Mouse (Mus musculus) midbrain, embryonic 13.5 days (tissue): ENCODE data around the gene Prkag3. TPM values are rescaled to one million over a fixed set of nuclear protein-coding genes. Genes with fewer than 3 reads are reported as not detected.

Experiments used
- ATAC-seq: fragments of 200-750 bp; cut with Nextera tagmentation; 2 replicates; pipeline ENCODE4 v1.8.0; 2017; ENCODE audit warnings: mild to moderate bottlenecking, moderate TSS enrichment, moderate library complexity
- H3K27ac ChIP-seq: fragments of 300-500 bp; sonication (generic); 2 replicates; pipeline ENCODE4 v1.5.1; 2015; ENCODE audit warnings: inconsistent platforms, mild to moderate bottlenecking, moderate library complexity
- H3K27me3 ChIP-seq: fragments of 300-500 bp; sonication (generic); 2 replicates; pipeline ENCODE4 v1.6.1; 2015; ENCODE audit warnings: mild to moderate bottlenecking, inconsistent platforms
- H3K36me3 ChIP-seq: fragments of 300-500 bp; sonication (generic); 2 replicates; pipeline ENCODE4 v1.6.1; 2015; ENCODE audit warnings: mild to moderate bottlenecking, inconsistent platforms
- H3K4me1 ChIP-seq: fragments of 300-500 bp; sonication (generic); replicated peaks from 2 replicates; pipeline ENCODE4 v1.6.1; 2015; ENCODE audit warnings: inconsistent platforms
- H3K4me2 ChIP-seq: fragments of 300-500 bp; sonication (generic); replicated peaks from 2 replicates; pipeline ENCODE4 v1.6.1; 2015; ENCODE audit warnings: moderate library complexity, mild to moderate bottlenecking, inconsistent platforms
- H3K4me3 ChIP-seq: fragments of 300-500 bp; sonication (generic); replicated peaks from 2 replicates; pipeline ENCODE4 v1.5.1; 2015; ENCODE audit warnings: mild to moderate bottlenecking, inconsistent platforms
- H3K9ac ChIP-seq: fragments of 300-500 bp; sonication (generic); replicated peaks from 2 replicates; pipeline ENCODE4 v1.6.1; 2015; ENCODE audit warnings: mild to moderate bottlenecking, inconsistent platforms
- H3K9me3 ChIP-seq: fragments of 300-500 bp; sonication (generic); 2 replicates; pipeline ENCODE4 v1.6.1; 2016; ENCODE audit warnings: mild to moderate bottlenecking, inconsistent platforms
- WGBS: fragments of 180-500 bp; shearing (Covaris S2); methylation state at CpG from one replicate; pipeline ENCODE4 v1.1.7; 2015; 5-methylcytosine and 5-hydroxymethylcytosine counted together
- polyA plus RNA-seq: library from polyadenylated mRNA; unstranded; fragments of >200 nt; fragmentation: Nextera tagmentation; extraction: Ambion mirVana; gene quantifications from 2 replicates; pipeline ENCODE4 v1.2.1, GENCODE M21; 2015

Prkag3 gene
- polyA plus RNA-seq, 1 experiment from 2014 or later = 0.08 TPM

DNA sequence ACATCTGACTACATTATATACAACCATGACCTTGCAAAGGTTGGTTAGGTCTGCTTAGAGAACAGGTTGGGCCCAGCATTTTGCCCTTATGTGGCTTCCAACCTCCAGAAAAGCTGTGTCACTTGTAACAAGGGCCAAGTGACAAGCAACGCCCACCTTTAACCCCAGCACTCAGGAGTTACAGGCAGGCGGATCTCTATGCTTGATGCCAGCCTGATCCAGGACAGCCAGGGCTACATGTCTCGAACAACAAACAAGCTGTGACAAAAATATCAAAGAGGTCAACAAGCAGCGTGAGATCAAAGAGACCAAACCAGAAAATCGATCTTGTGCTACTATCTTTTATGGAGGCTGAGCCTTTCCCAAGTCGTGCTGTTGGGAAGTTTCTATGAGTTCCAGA, 27.4 kb downstream of the Prkag3 start:
- Histone ChIP-seq H3K36me3 (no peaks in the 10 kb centered on the region), H3K9me3 (0 out of 2 replicates have a peak, but pooled peaks cover 4% of the 10 kb centered on the region), H3K27me3 (no peaks in the 10 kb centered on the region), H3K4me1 (no peaks in the 10 kb centered on the region), H3K4me3 (no peak overlapping the region), H3K4me2 (no peak overlapping the region), H3K9ac (no peak overlapping the region), H3K27ac (no peak overlapping the region)
- WGBS = 76% methylated on average over 6 of the region's 6 CpGs
- ATAC-seq = no peak

DNA sequence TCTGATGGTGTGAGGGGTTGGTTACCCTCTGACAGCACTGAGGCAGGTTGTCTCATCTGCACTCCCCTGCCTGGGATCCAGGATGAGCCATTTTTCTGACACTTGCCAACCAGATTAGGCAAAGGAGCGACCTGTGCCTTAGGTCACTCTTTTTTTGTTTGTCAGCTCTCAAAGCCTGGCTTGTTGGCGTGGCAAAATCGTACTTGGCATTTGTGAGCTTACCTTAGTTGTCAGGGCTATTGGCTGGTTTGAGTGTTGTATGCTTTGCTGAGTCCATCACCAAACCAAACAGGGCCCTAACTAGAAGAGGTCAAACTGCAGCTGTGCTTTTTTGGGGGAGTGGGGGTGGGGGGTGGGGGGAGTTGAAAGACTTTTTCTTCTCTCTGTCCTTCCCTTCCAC, 29.7 kb downstream of the Prkag3 start:
- Histone ChIP-seq H3K27ac (no peak overlapping the region), H3K27me3 (peaks cover 7% of the 10 kb centered on the region), H3K4me2 (no peak overlapping the region), H3K9me3 (0 out of 2 replicates have a peak, but pooled peaks cover 4% of the 10 kb centered on the region), H3K4me3 (no peak overlapping the region), H3K9ac (no peak overlapping the region), H3K4me1 (no peaks in the 10 kb centered on the region), H3K36me3 (no peaks in the 10 kb centered on the region)
- WGBS = 68% methylated on average over 3 of the region's 3 CpGs
- ATAC-seq = no peak

DNA sequence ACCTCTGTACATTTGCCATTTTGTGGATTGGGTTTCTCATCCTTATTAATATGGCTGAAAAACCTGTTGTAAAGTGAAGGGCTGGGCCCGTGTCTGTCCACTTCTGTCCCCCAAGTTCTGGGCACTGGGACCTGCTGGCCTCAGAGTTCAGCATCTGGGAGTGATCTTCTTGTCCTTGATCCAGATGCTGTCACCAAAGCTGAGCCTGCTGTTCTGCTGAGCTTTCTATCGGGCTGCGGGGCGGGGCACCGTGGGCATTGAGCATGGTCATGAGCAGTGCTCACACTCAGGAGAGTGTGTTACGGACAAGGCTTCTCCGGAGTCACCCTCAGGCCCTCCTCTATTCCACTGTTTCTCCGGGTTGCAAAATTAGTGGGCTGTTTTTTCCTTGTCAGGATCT, 30.9 kb downstream of the Prkag3 start:
- no peak overlapping the region for H3K27ac ChIP-seq
- H3K4me1 ChIP-seq = peaks cover 8% of the 10 kb centered on the region
- 92% methylated on average over 8 of the region's 8 CpGs for WGBS
- no peak for ATAC-seq
- H3K4me3 ChIP-seq = no peak overlapping the region
- H3K9ac ChIP-seq = no peak overlapping the region
- peaks cover 19% of the 10 kb centered on the region for H3K27me3 ChIP-seq
- H3K4me2 ChIP-seq = no peak overlapping the region
- no peaks in the 10 kb centered on the region for H3K9me3 ChIP-seq
- no peaks in the 10 kb centered on the region for H3K36me3 ChIP-seq

DNA sequence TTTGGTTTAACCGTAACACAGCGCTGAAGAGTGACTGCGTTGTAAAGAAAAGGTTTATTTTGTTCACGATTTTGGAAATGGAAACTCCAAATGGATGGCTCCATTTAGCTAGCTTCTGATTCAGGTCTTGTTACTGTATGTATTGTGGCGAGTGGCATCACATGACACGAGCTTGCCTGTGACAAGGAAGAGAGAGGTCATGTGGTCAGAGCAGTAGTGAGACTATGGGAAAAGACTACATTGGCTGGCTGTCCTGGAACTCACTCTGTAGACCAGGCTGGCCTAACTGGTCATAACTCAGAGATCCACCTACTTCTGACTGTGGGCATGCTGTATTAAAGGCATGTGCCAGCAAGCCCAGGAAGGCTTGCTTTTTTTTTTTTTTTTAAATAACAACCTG, 33.1 kb downstream of the Prkag3 start:
- no peak for ATAC-seq
- no peak overlapping the region for H3K27ac ChIP-seq

DNA sequence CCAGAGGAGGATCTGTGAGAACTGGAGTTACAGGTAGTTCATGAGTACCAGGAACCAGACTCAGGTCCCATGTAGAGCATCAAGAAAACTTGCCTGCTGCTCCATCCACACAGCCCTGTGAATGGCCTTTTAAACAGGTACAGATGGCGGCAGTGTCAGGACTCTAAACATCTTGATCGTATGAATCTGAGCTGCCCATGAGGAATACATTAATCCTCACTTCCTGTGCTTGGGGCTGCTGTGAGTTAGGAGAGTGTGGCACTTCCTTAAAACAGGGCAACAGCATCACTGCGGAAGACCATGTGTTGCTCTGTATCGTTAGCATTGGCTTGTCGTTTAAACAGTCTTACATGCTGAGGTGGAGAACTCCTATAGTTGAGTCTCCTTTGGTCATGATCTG, 33.6 kb downstream of the Prkag3 start:
- H3K4me3 ChIP-seq = no peak overlapping the region
- no peak for ATAC-seq
- H3K27ac ChIP-seq = no peak overlapping the region
- peaks cover 13% of the 10 kb centered on the region for H3K4me1 ChIP-seq
- H3K9me3 ChIP-seq = no peaks in the 10 kb centered on the region
- WGBS = 90% methylated on average over 5 of the region's 5 CpGs
- H3K4me2 ChIP-seq = no peak overlapping the region
- no peaks in the 10 kb centered on the region for H3K36me3 ChIP-seq
- no peak overlapping the region for H3K9ac ChIP-seq
- H3K27me3 ChIP-seq = peaks cover 20% of the 10 kb centered on the region

More for the DNA sequence above, 33.1 kb downstream of the Prkag3 start:
- H3K4me1 ChIP-seq = peaks cover 13% of the 10 kb centered on the region
- H3K9me3 ChIP-seq = no peaks in the 10 kb centered on the region
- no peaks in the 10 kb centered on the region for H3K36me3 ChIP-seq
- H3K4me3 ChIP-seq = no peak overlapping the region
- H3K9ac ChIP-seq = no peak overlapping the region
- no peak overlapping the region for H3K4me2 ChIP-seq
- H3K27me3 ChIP-seq = peaks cover 20% of the 10 kb centered on the region
- WGBS = 89% methylated on average over 6 of the region's 6 CpGs

DNA sequence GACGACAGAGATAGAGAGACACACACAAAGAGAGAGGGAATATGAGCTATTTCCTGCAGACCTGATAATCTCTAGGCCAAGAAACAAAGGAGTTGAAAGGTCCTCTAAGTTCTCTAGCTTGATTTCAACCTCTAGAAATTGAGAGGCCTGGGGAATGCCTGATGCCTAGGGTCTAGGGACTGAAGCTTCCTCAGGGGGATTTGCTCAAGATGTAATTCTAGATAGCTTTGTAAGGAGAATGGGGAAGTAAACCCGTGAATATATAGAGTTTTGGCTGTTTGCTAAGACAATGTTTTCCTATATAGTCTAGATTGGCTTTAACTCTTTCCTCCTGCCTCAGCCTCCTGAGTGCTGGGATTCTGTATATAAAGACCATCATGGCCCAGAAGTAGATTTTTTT, 34.1 kb downstream of the Prkag3 start:
- no peak for ATAC-seq
- Histone ChIP-seq H3K4me3 (no peak overlapping the region), H3K36me3 (no peaks in the 10 kb centered on the region), H3K9me3 (no peaks in the 10 kb centered on the region), H3K4me2 (no peak overlapping the region), H3K27ac (no peak overlapping the region), H3K9ac (no peak overlapping the region), H3K27me3 (peaks cover 20% of the 10 kb centered on the region), H3K4me1 (peaks cover 13% of the 10 kb centered on the region)
- 49% methylated on average over 2 of the region's 2 CpGs for WGBS

DNA sequence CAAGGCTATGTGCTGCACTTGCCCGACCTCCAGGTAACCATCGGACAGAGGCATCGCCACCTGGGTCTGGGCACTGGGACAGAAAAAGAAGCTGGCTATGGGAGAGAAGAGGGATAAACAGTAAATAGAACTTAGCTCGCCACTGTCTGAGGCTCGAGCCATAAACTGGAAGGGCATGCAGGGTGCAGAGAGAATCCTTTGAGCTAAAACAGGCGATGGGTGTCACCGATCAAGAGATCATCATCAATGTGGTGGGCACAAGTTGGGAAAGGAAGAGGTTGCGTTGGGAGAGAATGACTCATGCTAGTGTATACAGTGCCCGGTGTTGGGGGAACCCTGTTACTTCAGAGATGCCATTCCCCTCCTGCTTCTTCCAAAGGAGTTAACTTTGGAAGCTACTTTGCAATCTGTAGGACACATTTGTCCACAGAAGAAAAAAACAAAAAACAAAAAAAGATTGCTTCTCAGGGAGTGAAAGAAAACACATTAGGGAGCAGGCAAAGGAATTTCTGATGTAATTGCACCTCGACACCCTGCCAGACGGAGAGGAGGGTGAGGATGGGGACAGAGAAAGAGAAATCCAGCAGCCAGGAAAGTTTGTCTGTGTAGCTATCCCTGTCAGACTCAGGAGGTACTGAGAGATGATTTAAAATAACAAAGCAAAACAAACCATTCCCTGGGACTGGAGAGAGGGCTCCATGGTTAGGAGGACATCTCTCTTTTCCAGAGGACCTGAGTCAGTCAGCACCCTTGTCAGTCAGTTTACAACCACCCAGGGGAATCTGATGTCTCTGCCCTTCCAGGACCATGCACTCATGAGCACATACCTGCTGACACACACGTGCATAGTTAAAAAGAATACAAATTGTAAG, 34.9 kb downstream of the Prkag3 start:
- H3K27me3 ChIP-seq = peaks cover 20% of the 10 kb centered on the region
- ATAC-seq = no peak; the same call in 1 of the 2 replicates
- H3K27ac ChIP-seq = no peak overlapping the region
- H3K4me1 ChIP-seq = peaks cover 13% of the 10 kb centered on the region
- H3K4me3 ChIP-seq = peak overlapping the region; percentile 44
- no peaks in the 10 kb centered on the region for H3K36me3 ChIP-seq
- H3K9ac ChIP-seq = peak overlapping the region; percentile 68
- 30% methylated on average over 12 of the region's 12 CpGs for WGBS
- H3K9me3 ChIP-seq = no peaks in the 10 kb centered on the region
- peak overlapping the region; percentile 80 for H3K4me2 ChIP-seq

DNA sequence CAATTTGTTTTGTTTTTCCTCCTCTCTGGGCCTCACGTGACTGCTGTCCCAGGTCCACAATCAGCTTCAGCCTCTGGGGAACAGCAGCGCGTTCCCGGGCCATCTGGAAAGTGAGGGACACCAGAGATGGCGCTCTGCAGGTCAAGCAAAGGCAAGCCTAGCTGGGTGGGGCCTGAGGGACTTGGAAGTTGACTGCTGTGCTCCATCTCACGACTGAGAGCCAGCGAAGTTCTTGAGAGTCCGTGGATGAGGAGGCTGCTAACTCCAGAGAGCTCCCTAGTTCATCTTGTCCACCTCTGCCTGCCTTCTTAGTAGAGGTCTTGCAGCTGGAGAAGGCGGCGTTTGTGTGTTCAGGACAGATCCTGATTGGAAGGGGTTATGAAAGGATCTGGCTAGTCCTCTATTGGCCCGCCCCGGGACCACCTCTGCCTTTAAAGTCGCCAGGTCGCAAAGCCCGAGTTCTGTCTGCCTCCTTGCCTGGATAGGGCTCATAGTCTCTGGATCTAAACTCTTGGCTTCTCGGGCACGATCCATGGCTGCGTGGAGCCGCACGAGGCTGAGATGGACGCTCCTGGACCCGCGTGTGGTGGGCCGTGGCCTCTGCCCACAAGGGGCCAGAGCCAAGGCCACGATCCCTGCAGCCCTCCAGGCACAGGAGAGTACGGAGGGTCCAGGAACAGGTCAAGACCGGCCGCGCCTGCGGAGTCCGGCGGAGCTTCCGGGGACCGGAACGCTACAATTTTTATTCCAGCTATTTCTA, 35.7 kb downstream of the Prkag3 start, which contains the start of gene Cyp27a1:
Cyp27a1 (plus strand) TSS at position 476 of the 760 bp plus-strand sequence.
- H3K27me3 ChIP-seq = peaks cover 20% of the 10 kb centered on the region
- H3K4me2 ChIP-seq = peak within 1 kb of the TSS; percentile 80
- H3K36me3 ChIP-seq = no peaks in the 10 kb centered on the region
- WGBS = 3% methylated on average over 35 of the region's 35 CpGs
- ATAC-seq = peak; percentile 68
- H3K9me3 ChIP-seq = no peaks in the 10 kb centered on the region
- peak within 1 kb of the TSS; percentile 44 for H3K4me3 ChIP-seq
- H3K27ac ChIP-seq = no peak within 1 kb of the TSS
- H3K4me1 ChIP-seq = peaks cover 13% of the 10 kb centered on the region
- peak within 1 kb of the TSS; percentile 68 for H3K9ac ChIP-seq

DNA sequence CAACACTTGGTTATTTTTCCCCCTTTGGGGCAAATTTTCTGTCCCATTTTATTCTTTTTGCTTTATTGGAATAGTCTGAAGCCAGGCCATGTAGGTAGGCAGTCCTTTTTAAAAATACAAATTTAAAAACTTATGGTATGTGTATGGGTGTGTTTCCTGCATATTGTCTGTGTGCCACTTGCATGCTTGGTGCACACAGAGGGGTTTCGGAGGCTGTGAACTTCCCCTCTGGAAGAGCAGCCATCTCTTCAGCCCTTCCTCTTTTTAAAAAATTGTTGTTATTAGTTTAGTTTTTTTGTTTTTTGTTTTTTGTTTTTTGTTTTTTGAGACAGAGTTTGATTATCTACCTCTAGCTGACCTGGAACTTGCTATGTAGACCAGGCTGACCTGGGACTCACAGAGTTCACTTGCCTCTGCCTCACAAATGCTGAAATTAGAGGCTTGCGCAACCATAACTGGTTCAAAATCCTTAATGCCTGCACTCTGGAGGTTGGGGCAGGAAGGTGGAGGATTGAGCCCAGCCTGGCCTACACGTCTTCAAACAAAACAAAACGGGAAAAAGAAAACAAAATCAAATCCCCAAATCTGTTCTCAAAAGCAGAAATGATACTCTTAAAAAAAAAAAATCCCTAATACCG, 36.4 kb downstream of the Prkag3 start:
- no peak overlapping the region for H3K9ac ChIP-seq
- ATAC-seq = no peak
- peak overlapping the region; percentile 80 for H3K4me2 ChIP-seq
- H3K4me3 ChIP-seq = peak overlapping the region; percentile 44
- H3K27ac ChIP-seq = no peak overlapping the region
- no peaks in the 10 kb centered on the region for H3K36me3 ChIP-seq
- peaks cover 20% of the 10 kb centered on the region for H3K27me3 ChIP-seq
- no peaks in the 10 kb centered on the region for H3K9me3 ChIP-seq
- H3K4me1 ChIP-seq = peaks cover 13% of the 10 kb centered on the region
- WGBS = 36% methylated on average over 5 of the region's 5 CpGs

DNA sequence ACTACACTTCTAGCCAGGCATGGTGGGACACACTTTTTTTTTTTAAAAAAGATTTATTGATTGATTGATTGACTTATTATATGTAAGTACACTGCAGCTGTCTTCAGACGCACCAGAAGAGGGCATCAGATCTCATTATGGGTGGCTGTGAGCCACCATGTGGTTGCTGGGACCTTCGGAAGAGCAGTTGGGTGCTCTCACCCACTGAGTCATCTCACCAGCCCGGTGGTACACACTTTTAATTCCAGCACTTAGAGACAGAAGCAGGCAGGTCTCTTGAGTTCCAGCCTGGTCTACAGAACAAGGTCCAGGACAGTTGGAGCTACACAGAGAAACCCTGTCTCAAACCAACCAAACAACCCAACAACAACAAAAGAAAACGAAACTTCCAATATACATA, 37.0 kb downstream of the Prkag3 start:
- Histone ChIP-seq H3K4me3 (no peak overlapping the region), H3K9me3 (no peaks in the 10 kb centered on the region), H3K27ac (no peak overlapping the region), H3K4me1 (peaks cover 13% of the 10 kb centered on the region), H3K36me3 (no peaks in the 10 kb centered on the region), H3K4me2 (no peak overlapping the region), H3K9ac (no peak overlapping the region), H3K27me3 (peaks cover 20% of the 10 kb centered on the region)
- WGBS = 75% methylated on average over 4 of the region's 4 CpGs
- no peak for ATAC-seq

DNA sequence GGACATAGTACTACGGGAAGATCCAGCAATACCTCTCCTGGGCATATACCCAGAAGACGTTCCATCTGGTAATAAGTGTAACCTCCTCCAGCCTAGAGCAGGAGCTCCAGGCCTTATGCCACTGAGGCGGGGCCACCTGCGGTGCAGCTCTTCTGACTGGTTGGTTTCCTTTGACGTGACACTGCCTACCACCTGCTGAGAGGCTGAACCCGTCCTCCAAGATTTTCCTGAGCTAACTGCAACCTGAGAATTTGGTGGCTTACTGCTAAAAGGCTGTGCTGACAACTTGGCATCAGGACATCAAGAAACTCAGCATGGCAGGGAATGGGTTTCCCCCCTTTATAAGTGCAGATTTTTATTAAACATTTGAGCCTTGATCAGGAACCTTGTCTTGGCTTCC, 39.5 kb downstream of the Prkag3 start:
- no peak overlapping the region for H3K4me3 ChIP-seq
- peaks cover 16% of the 10 kb centered on the region for H3K27me3 ChIP-seq
- no peaks in the 10 kb centered on the region for H3K36me3 ChIP-seq
- H3K27ac ChIP-seq = no peak overlapping the region
- WGBS = 40% methylated on average over 6 of the region's 6 CpGs
- peaks cover 13% of the 10 kb centered on the region for H3K4me1 ChIP-seq
- H3K9me3 ChIP-seq = no peaks in the 10 kb centered on the region
- no peak overlapping the region for H3K4me2 ChIP-seq
- H3K9ac ChIP-seq = no peak overlapping the region
- ATAC-seq = no peak

DNA sequence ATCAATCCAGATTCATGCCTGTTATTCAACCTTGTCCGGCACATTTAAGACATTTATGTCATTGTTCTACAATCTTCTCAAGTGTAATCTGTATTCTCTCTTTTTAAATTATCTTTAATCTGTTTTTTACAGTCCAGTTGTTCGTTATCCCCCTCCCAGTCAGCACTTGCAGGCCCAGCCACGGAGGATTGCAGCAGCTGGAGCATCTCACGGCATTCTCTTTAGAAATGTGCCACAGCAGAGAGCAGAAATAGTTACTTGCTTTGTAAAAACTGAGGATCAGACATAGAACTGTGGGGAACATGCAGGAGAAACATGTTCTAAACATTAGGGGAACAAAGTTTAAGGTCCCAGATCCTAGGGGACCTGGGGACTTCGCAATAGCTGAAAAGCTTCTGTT, 44.0 kb downstream of the Prkag3 start:
- Histone ChIP-seq H3K9ac (no peak overlapping the region), H3K4me1 (no peaks in the 10 kb centered on the region), H3K4me2 (no peak overlapping the region), H3K36me3 (peaks cover 13% of the 10 kb centered on the region), H3K27me3 (no peaks in the 10 kb centered on the region), H3K4me3 (no peak overlapping the region), H3K9me3 (no peaks in the 10 kb centered on the region), H3K27ac (no peak overlapping the region)
- 86% methylated on average over 5 of the region's 5 CpGs for WGBS
- no peak for ATAC-seq
